Mouse (Mus musculus) adrenal gland, postnatal 4 days (tissue): ENCODE measurements around the gene Depdc5. TPM values are rescaled to one million over a fixed set of nuclear protein-coding genes. Genes with fewer than 3 reads are reported as not detected.
"Not testable (repeated sequence)": the region's sequence is repeated elsewhere in the genome, so short reads cannot be mapped to it uniquely, and the experiment has no call there.

Experiments used
- DNase-seq, 2 experiments: peaks; one replicate each; pipeline ENCODE4 v3.0.0; 2021 to 2022; ENCODE audit warnings: low spot score in 2 of 2, mixed read lengths in 2 of 2
- total RNA-seq, 2 experiments: library from RNA; stranded (reverse); gene quantifications; 2 replicates each; pipeline ENCODE4 v1.2.3; 2021

Gene Depdc5
- total RNA-seq, 2 experiments from 2014 or later = 37.7 to 43.5 TPM

- no peak for DNase-seq
Measured at GRCm38 (mm10) chr5:33028656-33029055, 165.2 kb downstream of the Depdc5 start.

DNA sequence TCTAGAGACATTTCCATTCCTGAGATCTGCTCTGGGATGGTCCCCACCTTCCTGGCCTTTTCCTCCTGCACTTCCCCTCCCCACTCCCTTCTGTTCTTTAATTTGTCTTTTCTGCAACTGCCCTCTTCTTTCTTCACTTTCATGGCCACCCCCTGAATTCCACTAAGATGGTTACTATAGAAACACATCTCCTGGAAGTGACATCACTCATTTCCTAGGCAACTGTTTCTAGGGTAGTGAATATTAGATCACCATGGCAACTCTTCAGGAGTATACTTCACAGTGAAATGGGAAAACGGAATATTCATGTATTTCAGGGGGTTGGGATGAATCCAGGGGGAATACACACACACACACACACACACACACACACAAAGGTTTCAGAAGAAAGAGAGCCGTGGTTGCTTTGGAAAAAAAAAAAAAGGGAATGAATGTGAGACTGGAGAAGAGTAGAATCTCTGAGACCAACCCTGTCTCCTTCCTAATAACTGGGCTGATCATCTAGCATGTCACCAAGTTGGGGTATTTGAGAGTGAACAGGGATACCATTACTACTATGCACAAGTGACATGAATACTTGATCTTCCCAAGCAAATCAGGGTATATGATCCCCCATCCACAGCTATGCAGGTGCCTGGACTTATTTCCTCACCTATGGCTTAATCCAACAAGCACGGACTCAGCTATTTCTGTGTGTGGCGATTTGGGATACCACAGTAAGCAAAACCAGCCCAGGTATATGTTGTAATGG lies 167.1 kb downstream of the Depdc5 start:
- DNase-seq = no peak

DNA sequence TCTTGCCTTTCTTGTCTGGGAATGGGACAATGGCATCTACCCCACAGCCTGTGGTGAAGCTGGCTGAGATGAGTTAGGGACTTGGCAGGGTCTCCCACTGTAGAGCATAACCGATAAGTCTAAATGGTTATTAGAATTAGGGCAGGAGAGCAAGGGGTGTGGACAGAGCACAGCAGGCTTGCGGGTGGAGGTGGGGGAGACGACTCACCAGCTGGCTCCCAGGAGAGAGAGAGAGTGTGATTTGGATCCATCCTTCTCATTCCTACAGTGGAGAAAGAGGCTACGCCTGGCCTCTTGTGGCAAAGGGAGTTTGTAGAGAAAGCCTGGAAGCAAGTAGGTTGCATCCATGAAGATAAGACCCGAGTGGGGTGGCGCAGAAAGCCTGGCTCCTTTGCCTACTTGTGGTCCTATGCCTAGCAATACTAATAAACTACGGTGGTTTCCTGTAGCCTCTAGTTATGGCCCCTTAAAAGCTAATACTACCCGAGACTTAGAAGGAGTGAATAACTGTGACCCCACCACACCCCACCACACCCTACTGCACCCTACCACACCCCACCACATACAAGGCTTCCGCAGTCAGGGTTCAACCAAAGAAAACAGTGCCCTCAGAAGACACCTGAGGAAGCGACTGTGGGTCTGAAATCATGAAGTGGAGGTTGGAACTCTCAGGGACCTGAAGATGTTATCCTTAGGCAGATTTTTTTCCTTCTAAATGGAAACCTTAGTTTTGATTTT lies 168.7 kb downstream of the Depdc5 start:
- DNase-seq = no peak

- DNase-seq = peak; percentile 53 to 62
Measured at GRCm38 (mm10) chr5:33033121-33033520, 169.6 kb downstream of the Depdc5 start.

DNA sequence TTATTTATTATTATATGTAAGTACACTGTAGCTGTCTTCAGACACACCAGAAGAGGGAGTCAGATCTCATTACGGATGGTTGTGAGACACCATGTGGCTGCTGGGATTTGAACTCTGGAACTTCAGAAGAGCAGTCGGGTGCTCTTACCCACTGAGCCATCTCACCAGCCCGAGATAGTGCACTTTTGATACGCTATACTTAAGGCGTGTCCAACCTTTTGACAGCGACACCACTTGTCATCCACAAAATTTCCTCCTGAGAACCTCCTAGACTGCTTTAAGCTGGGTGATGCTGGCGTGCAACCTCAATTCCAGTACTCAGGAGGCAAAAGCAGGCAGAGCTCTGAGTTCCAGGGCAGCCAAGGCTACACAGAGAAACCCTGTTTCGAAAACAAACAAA lies 170.1 kb downstream of the Depdc5 start:
- DNase-seq = not testable (repeated sequence)

DNA sequence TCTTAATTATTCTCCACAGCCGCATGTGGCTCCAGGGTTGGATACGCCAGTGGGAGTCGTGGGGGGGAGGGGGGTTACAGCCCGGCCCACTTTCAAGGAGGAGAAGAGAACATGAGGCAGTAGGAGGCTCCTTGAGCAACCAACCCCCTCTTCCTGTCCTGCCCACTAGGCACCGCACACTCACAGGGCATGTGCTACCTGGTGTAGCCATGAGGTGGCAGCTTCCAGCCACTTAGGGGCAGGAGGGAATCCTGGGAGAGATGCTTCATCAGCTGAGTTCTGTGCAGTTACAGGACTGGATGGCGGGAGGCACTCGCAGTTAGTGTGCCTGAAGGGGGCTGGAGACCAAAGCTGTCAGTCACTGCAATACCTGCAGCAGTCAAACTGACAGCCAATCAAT lies 170.6 kb downstream of the Depdc5 start:
- no peak for DNase-seq

DNA sequence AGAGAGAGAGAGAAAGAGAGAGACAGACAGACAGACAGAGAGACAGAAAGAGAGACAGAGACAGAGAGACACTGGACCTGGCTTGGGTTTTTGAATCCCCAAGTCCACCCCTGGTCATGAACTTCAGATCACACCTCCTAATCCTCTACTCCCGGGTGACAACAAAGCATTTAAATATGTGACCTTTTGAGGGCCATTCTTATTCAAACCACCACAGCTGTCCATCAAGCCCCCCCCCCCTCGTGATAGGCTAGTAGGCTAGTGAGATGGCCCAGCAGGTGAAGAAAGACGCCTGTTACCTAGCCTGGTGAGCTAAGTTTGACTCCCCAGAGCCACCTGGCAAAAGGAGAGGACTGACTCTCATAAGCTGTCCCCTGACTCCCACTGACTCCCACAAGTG lies 171.4 kb downstream of the Depdc5 start:
- no peak for DNase-seq

- no peak for DNase-seq
Measured at GRCm38 (mm10) chr5:33038656-33039509, 175.4 kb downstream of the Depdc5 start.

DNA sequence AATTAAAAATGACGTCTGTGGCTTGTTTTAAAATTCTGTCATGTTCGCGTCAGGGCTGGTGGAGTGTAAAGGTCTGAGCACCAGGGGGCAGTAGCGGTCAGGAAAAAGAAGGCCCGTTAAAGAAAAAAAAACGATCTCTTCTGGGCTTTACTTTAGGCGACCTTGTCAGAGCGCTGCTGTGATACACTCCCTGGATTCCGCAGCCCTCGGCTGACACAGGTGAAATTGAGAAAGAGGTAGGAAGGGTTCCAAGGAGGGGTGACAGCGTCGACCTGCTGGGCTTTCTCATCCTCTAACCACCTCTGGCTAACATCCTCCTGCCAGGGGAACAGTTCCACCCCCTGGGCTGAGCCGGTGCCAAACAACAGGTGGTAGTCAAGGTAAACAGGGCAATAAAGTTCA lies 176.0 kb downstream of the Depdc5 start:
- no peak for DNase-seq

DNA sequence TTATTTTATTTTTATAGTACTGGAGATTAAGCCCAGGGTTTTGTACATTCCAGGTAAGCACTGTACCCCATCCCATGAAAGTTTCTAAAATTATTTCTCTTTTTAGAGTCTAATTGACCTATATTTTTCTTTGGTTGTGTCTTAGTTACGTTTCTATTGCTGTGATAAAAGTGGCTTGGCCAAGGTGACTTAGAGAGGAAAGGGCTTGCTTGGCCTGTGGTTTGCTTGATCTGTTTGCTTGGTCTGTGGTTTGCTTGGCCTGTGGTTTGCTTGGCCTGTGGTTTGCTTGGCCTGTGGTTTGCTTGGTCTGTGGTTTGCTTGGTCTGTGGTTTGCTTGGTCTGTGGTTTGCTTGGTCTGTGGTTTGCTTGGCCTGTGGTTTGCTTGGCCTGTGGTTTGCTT lies 177.2 kb downstream of the Depdc5 start:
- DNase-seq = not testable (repeated sequence)

DNA sequence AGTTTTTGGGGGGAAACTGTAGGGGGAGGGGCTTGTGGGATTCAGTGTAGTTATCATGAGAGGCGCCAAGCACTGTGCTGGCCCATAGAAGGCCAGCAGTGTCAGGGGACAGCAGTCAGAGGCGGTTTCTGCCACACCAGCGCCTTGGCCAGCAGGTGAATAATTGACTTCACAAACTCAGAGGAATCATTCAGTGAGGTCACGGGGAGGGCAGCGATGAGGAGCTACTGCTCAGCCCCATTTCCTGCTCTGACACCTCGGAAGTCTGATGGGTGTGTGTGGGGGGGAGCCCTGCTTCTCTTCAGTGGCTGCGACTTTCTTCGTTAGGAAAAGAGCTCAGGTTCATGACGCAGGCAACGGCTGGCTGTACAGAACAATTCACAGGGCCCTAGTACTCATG lies 179.9 kb downstream of the Depdc5 start:
- DNase-seq = no peak

Other genes with a start within 250 kb of the Depdc5 start
- gene Pisd, start 78.1 kb upstream of the Depdc5 start, total RNA-seq = 10 to 100 TPM; 61.1 to 64.6 TPM
- gene Gm20671, start 36.6 kb upstream of the Depdc5 start, total RNA-seq = not detected
- gene Prr14l, start 9.4 kb upstream of the Depdc5 start, total RNA-seq = 10 to 100 TPM; 32.9 to 36.4 TPM
- gene Ywhah, start 155.1 kb downstream of the Depdc5 start, total RNA-seq = 100 to 1,000 TPM; 148 to 195 TPM
- gene Slc5a1, start 240.5 kb downstream of the Depdc5 start, total RNA-seq = 1 to 10 TPM in 1 of 2 experiments, under 1 TPM in 1; 0.17 to 3.3 TPM